Mouse (Mus musculus) stomach, postnatal 0 days (tissue): ENCODE measurements around the gene Otud6a. TPM values are rescaled to one million over a fixed set of nuclear protein-coding genes. Genes with fewer than 3 reads are reported as not detected.

ENCODE experiments used
- ATAC-seq: fragments of 200-750 bp; cut with Nextera tagmentation; 2 replicates; pipeline ENCODE4 v1.8.0; 2017; ENCODE audit not compliant: low FRiP score, low TSS enrichment
- DNase-seq: peaks from one replicate; pipeline ENCODE4 v3.0.0-alpha.2; 2016; ENCODE audit warnings: low spot score
- H3K27ac ChIP-seq: fragments of 300-500 bp; sonication (generic); replicated peaks from 2 replicates; pipeline ENCODE4 v1.5.1; 2014; ENCODE audit warnings: mild to moderate bottlenecking, control low read depth
- H3K27me3 ChIP-seq: fragments of 300-500 bp; sonication (generic); 2 replicates; pipeline ENCODE4 v1.6.1; 2014; ENCODE audit warnings: low read length; ENCODE audit not compliant: control insufficient read depth, insufficient read depth
- H3K36me3 ChIP-seq: fragments of 300-500 bp; sonication (generic); 2 replicates; pipeline ENCODE4 v1.6.1; 2014; ENCODE audit warnings: low read length, mixed read lengths; ENCODE audit not compliant: control insufficient read depth, insufficient read depth
- H3K4me1 ChIP-seq: fragments of 300-500 bp; sonication (generic); replicated peaks from 2 replicates; pipeline ENCODE4 v1.6.1; 2014; ENCODE audit warnings: antibody characterized with exemption; ENCODE audit not compliant: control insufficient read depth, insufficient read depth
- H3K4me2 ChIP-seq: fragments of 300-500 bp; sonication (generic); replicated peaks from 2 replicates; pipeline ENCODE4 v1.6.1; 2014; ENCODE audit warnings: low read depth, mild to moderate bottlenecking, control low read depth, moderate library complexity
- H3K4me3 ChIP-seq: fragments of 300-500 bp; sonication (generic); 2 replicates; pipeline ENCODE4 v1.5.1; 2014; ENCODE audit warnings: low read depth, low read length, control low read depth
- H3K9ac ChIP-seq: fragments of 300-500 bp; sonication (generic); 2 replicates; pipeline ENCODE4 v1.6.1; 2014; ENCODE audit warnings: mild to moderate bottlenecking, low read length, control low read depth, mixed read lengths
- H3K9me3 ChIP-seq: fragments of 300-500 bp; sonication (generic); 2 replicates; pipeline ENCODE4 v1.6.1; 2016; ENCODE audit warnings: low read length; ENCODE audit not compliant: control insufficient read depth
- CTCF ChIP-seq: IDR thresholded peaks from 2 replicates; pipeline ENCODE4 v1.5.1; 2016; ENCODE audit warnings: antibody characterized with exemption, low read depth, mild to moderate bottlenecking, moderate library complexity
- EP300 ChIP-seq: optimal IDR thresholded peaks from 2 replicates; pipeline ENCODE3; 2016; ENCODE audit warnings: antibody characterized with exemption
- WGBS: fragments of 180-500 bp; shearing (Covaris S2); extraction: QIAGEN DNeasy Blood & Tissue Kit; methylation state at CpG from one replicate; pipeline ENCODE4 v1.1.7; 2014; 5-methylcytosine and 5-hydroxymethylcytosine counted together
- microRNA counts: library from miRNA; unstranded; fragments of <30 nt; microRNA quantifications from one replicate; lab custom pipeline; 2015
- microRNA-seq: library from miRNA; unstranded; fragments of <30 nt; microRNA quantifications from one replicate; pipeline ENCODE4, GENCODE M21; 2016
- polyA plus RNA-seq: library from polyadenylated mRNA; unstranded; fragments of >200 nt; fragmentation: Nextera tagmentation; extraction: Ambion mirVana; gene quantifications from 2 replicates; pipeline ENCODE4 v1.2.1, GENCODE M21; 2015

Otud6a gene
- polyA plus RNA-seq, 1 experiment from 2014 or later = not detected

- Histone ChIP-seq H3K27ac (no peak overlapping the region), H3K9me3 (no peaks in the 10 kb centered on the region), H3K4me2 (no peak overlapping the region)
Measured at GRCm38 (mm10) chrX:100470126-100470525, 41.3 kb downstream of the Otud6a start.

GRCm38 (mm10) chrX:100471491-100471890, 42.7 kb downstream of the Otud6a start:
- H3K36me3 ChIP-seq = no peaks in the 10 kb centered on the region
- H3K9me3 ChIP-seq = no peaks in the 10 kb centered on the region
- TF ChIP-seq CTCF (no peak), EP300 (no peak)
- no peak overlapping the region for H3K9ac ChIP-seq
- DNase-seq (no peak), ATAC-seq (no peak)
- H3K27ac ChIP-seq = no peak overlapping the region
- no peak overlapping the region for H3K4me3 ChIP-seq
- no peaks in the 10 kb centered on the region for H3K4me1 ChIP-seq
- no peak overlapping the region for H3K4me2 ChIP-seq
- 80% methylated on average over 3 of the region's 3 CpGs for WGBS
- H3K27me3 ChIP-seq = no peaks in the 10 kb centered on the region

More at GRCm38 (mm10) chrX:100470126-100470525, 41.3 kb downstream of the Otud6a start:
- H3K4me1 ChIP-seq = no peaks in the 10 kb centered on the region
- no peak overlapping the region for H3K9ac ChIP-seq
- 70% methylated on average over 3 of the region's 3 CpGs for WGBS
- ATAC-seq (no peak), DNase-seq (no peak)
- H3K4me3 ChIP-seq = no peak overlapping the region
- H3K27me3 ChIP-seq = no peaks in the 10 kb centered on the region
- no peaks in the 10 kb centered on the region for H3K36me3 ChIP-seq
- TF ChIP-seq CTCF = no peak
- TF ChIP-seq EP300 = no peak

- Histone ChIP-seq H3K27me3 (no peaks in the 10 kb centered on the region), H3K36me3 (no peaks in the 10 kb centered on the region), H3K9me3 (no peaks in the 10 kb centered on the region), H3K4me3 (no peak overlapping the region), H3K27ac (no peak overlapping the region), H3K9ac (no peak overlapping the region), H3K4me1 (no peaks in the 10 kb centered on the region), H3K4me2 (no peak overlapping the region)
- ATAC-seq = no peak
- no peak for TF ChIP-seq CTCF
- no peak for TF ChIP-seq EP300
- WGBS = 65% methylated on average over 4 of the region's 4 CpGs
- DNase-seq = no peak
Measured at GRCm38 (mm10) chrX:100475569-100476223, 46.9 kb downstream of the Otud6a start.

MicroRNAs within 50 kb of the gene (microRNA counts, 519-probe panel; counts per million panel counts)
- microRNA mmu-miR-676 (lab: Ali Mortazavi, UCI) = 4,173 counts per million, percentile 34 among the panel's probes with 10 or more counts

Small RNA genes within 50 kb of the gene (microRNA-seq; reads per million reads assigned to microRNA genes)
- gene Mir676 = 748 reads per million, percentile 69 among the genes with 10 or more reads in this experiment

Other genes with a start within 250 kb of the Otud6a start
- gene Awat2, start 13.7 kb downstream of the Otud6a start, polyA plus RNA-seq = 0.36 and 0.39 TPM in 2 replicates
- gene Igbp1, start 65.3 kb downstream of the Otud6a start, polyA plus RNA-seq = 28.9 and 30.7 TPM in 2 replicates
- 0.04 TPM in 2 replicates for gene Dgat2l6, start 95.8 kb downstream of the Otud6a start, polyA plus RNA-seq
- not detected in 2 replicates for gene Awat1, start 143.2 kb downstream of the Otud6a start, polyA plus RNA-seq
- gene P2ry4, start 165.9 kb downstream of the Otud6a start, polyA plus RNA-seq = 2.9 and 3.0 TPM in 2 replicates
- not detected in 2 replicates for gene Arr3, start 176.5 kb downstream of the Otud6a start, polyA plus RNA-seq
- gene Kif4, start 196.7 kb downstream of the Otud6a start, polyA plus RNA-seq = 4.0 and 4.8 TPM in 2 replicates
- gene Pdzd11, start 197.6 kb downstream of the Otud6a start, polyA plus RNA-seq = 80.2 and 81.2 TPM in 2 replicates